Mouse (Mus musculus) cerebellum, postnatal 10 days (tissue): ENCODE results near the gene Rnf144b.

Source experiments
- DNase-seq, 2 experiments: peaks; one replicate each; pipeline ENCODE4 v3.0.0; 2021; ENCODE audit warnings: mixed read lengths in 2 of 2

The Rnf144b gene

GRCm38 (mm10) chr13:47224648-47225323, 102.3 kb downstream of the Rnf144b start:
- DNase-seq: peak in 1 of 2 experiments; percentile 15

- DNase-seq: no peak
Measured at GRCm38 (mm10) chr13:47225324-47225697, 102.9 kb downstream of the Rnf144b start.

- DNase-seq: no peak
Measured at GRCm38 (mm10) chr13:47225802-47226201, 103.3 kb downstream of the Rnf144b start.

- DNase-seq: no peak
Measured at GRCm38 (mm10) chr13:47226521-47226920, 104.1 kb downstream of the Rnf144b start.

- no peak for DNase-seq
Measured at GRCm38 (mm10) chr13:47228201-47228600, 105.7 kb downstream of the Rnf144b start.

- DNase-seq: no peak
Measured at GRCm38 (mm10) chr13:47228626-47229190, 106.3 kb downstream of the Rnf144b start.

- no peak for DNase-seq
Measured at GRCm38 (mm10) chr13:47232163-47232562, 109.7 kb downstream of the Rnf144b start.

- peak; percentile 83 to 88 for DNase-seq
Measured at GRCm38 (mm10) chr13:47237376-47237775, 114.9 kb downstream of the Rnf144b start.

GRCm38 (mm10) chr13:47238131-47238530, 115.7 kb downstream of the Rnf144b start:
- peak in 1 of 2 experiments; percentile 46 for DNase-seq

- DNase-seq: no peak
Measured at GRCm38 (mm10) chr13:47243569-47243968, 121.1 kb downstream of the Rnf144b start.

- DNase-seq: peak; percentile 86 to 92
Measured at GRCm38 (mm10) chr13:47244771-47245170, 122.3 kb downstream of the Rnf144b start.

GRCm38 (mm10) chr13:47246459-47246858, 124.0 kb downstream of the Rnf144b start:
- no peak for DNase-seq

GRCm38 (mm10) chr13:47247156-47247800, 124.8 kb downstream of the Rnf144b start:
- DNase-seq: no peak

GRCm38 (mm10) chr13:47248289-47249010, 126.0 kb downstream of the Rnf144b start:
- peak in 1 of 2 experiments; percentile 40 for DNase-seq

GRCm38 (mm10) chr13:47250615-47251014, 128.2 kb downstream of the Rnf144b start:
- no peak for DNase-seq

- DNase-seq: no peak
Measured at GRCm38 (mm10) chr13:47251114-47251764, 128.8 kb downstream of the Rnf144b start.

GRCm38 (mm10) chr13:47253711-47254110, 131.3 kb downstream of the Rnf144b start:
- no peak for DNase-seq

- DNase-seq: no peak
Measured at GRCm38 (mm10) chr13:47259297-47259696, 136.8 kb downstream of the Rnf144b start.

GRCm38 (mm10) chr13:47261961-47262360, 139.5 kb downstream of the Rnf144b start:
- DNase-seq: no peak

GRCm38 (mm10) chr13:47264382-47264781, 141.9 kb downstream of the Rnf144b start:
- peak; percentile 77 to 84 for DNase-seq

- no peak for DNase-seq
Measured at GRCm38 (mm10) chr13:47266411-47266810, 144.0 kb downstream of the Rnf144b start.

GRCm38 (mm10) chr13:47268227-47268626, 145.8 kb downstream of the Rnf144b start:
- no peak for DNase-seq

GRCm38 (mm10) chr13:47272928-47273327, 150.5 kb downstream of the Rnf144b start:
- no peak for DNase-seq
